In the genomic region with DNA sequence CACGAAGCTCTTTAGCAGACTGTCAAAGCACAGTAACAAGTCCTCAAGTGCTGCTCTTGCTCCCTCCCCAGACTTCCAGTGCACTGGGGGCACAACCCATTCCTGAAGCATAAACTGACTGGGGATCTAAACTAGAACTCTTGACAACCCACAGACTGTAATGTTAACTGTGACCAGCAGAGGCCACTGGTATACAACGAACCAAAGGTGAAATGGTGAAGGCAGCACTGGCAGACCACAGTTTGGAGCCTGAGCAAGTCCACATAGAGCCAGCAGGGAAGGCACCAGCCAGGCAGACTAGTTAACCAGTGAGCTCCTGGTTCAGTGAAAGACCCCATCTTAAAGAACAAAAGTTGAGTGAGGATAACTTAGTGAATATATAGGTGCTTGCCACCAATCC, we compare ENCODE assay signal across 9 mouse cellular contexts. TPM values are rescaled to one million over a fixed set of nuclear protein-coding genes. Genes with fewer than 3 reads are reported as not detected.
DNase-seq lines count a peak whose midpoint lies in the region; ATAC-seq and TF ChIP-seq lines count a peak whose summit lies in the region.
"Had no signal": no experiment of that assay in that cellular context is flagged by ENCODE, and none has a peak within 500 bp of the region (broad histone marks: within the 10 kb centered on the region; RNA-seq: fewer than 3 reads in every experiment).

No protein-coding gene starts in this region.

- H3K4me2 ChIP-seq in midbrain, postnatal 0 days (ENCODE audit: low read depth, low read length, poor library complexity, severe bottlenecking), result no peak overlapping the region
- H3K4me2 ChIP-seq: embryonic facial prominence, embryonic 13.5 days had no signal

- no peaks in the 10 kb centered on the region for H3K27me3 ChIP-seq in testis, adult 2 months (ENCODE audit: control insufficient read depth, insufficient read depth, low read length)
- no peaks in the 10 kb centered on the region for H3K27me3 ChIP-seq in midbrain, postnatal 0 days (ENCODE audit: insufficient read depth, low read length)
- H3K27me3 ChIP-seq: embryonic facial prominence, embryonic 13.5 days had no signal

- peak; percentile 94 for ATAC-seq in inflammation-experienced regulatory T-cells, adult 6 months
- ATAC-seq in midbrain, postnatal 0 days (ENCODE audit: low FRiP score), result no peak

- intact Hi-C loops in left cerebral cortex, postnatal 36 days (cut with DNase I), result no loop called here

- H3K27ac ChIP-seq in testis, adult 2 months (ENCODE audit: control insufficient read depth, insufficient read depth, low read depth, low read length), result no peak overlapping the region
- no peak overlapping the region for H3K27ac ChIP-seq in midbrain, postnatal 0 days (ENCODE audit: low read depth, low read length)
- H3K27ac ChIP-seq: embryonic facial prominence, embryonic 13.5 days had no signal

- H3K9me3 ChIP-seq in midbrain, postnatal 0 days (ENCODE audit: low read length), result no peaks in the 10 kb centered on the region
- H3K9me3 ChIP-seq: embryonic facial prominence, embryonic 13.5 days had no signal

- no peak overlapping the region for H3K9ac ChIP-seq in midbrain, postnatal 0 days (replicated peaks; ENCODE audit: low read length, poor library complexity, severe bottlenecking)
- H3K9ac ChIP-seq: embryonic facial prominence, embryonic 13.5 days had no signal

- no peak for DNase-seq in testis, postnatal 14 days (ENCODE audit: low spot score)
- DNase-seq in cerebellum, adult 11-12 months, result peak; percentile 49
- DNase-seq in frontal cortex, postnatal 25 days (ENCODE audit: low spot score in 2 of 2), result peak; percentile 32 to 56
- DNase-seq in left cerebral cortex, postnatal 36 days (ENCODE audit: low spot score in 2 of 2), result peak; percentile 31 to 60
- peak; percentile 73 for DNase-seq in midbrain, postnatal 0 days (ENCODE audit: low spot score)
- peak; percentile 70 to 77 for DNase-seq in spleen, postnatal 4 days (ENCODE audit: low spot score in 2 of 2)

- no peaks in the 10 kb centered on the region for H3K4me1 ChIP-seq in testis, adult 2 months (ENCODE audit: control insufficient read depth, insufficient read depth, low read length)
- no peaks in the 10 kb centered on the region for H3K4me1 ChIP-seq in midbrain, postnatal 0 days (ENCODE audit: insufficient read depth, low read length)

- peak; percentile 45; the same call in 1 of the 2 replicates for TF ChIP-seq CTCF in testis, adult 2 months (IDR thresholded peaks at IDR 0.05; ENCODE audit: control insufficient read depth, insufficient read depth, insufficient replicate concordance, low read depth, low read length)
- TF ChIP-seq CTCF in midbrain, postnatal 0 days (IDR thresholded peaks at IDR 0.05), result peak; percentile 84

- whole genome bisulfite sequencing in midbrain, postnatal 0 days, result 38% methylated on average over 2 of the region's 2 CpGs

- H3K36me3 ChIP-seq in testis, adult 2 months (ENCODE audit: control insufficient read depth, insufficient read depth, low read length), result no peaks in the 10 kb centered on the region
- H3K36me3 ChIP-seq in midbrain, postnatal 0 days (ENCODE audit: insufficient read depth, low read length), result no peaks in the 10 kb centered on the region
- H3K36me3 ChIP-seq: embryonic facial prominence, embryonic 13.5 days had no signal

- no peak overlapping the region for H3K4me3 ChIP-seq in testis, adult 2 months (ENCODE audit: control insufficient read depth, low read depth, low read length)
- no peak overlapping the region for H3K4me3 ChIP-seq in midbrain, postnatal 0 days (ENCODE audit: low read depth, low read length)
- H3K4me3 ChIP-seq: embryonic facial prominence, embryonic 13.5 days had no signal

- no peak for TF ChIP-seq POLR2A in testis, adult 2 months (IDR thresholded peaks at IDR 0.05; ENCODE audit: control insufficient read depth, low read depth, low read length)

RNA-seq across cellular contexts. Expression of gene Slmap, which starts 43.6 kb away (rescaled TPM):
- 18.2 and 21.9 TPM in 2 replicates for polyA plus RNA-seq in testis, adult 2 months (2012; rRNA removed)
- polyA plus RNA-seq in inflammation-experienced regulatory T-cells, adult 6 months (2017; shearing (Covaris generic)), result 10 to 100 TPM; 17.6 to 23.4 (median 19.2) TPM
- 100 to 1,000 TPM; 111 to 116 TPM for total RNA-seq in left cerebral cortex, postnatal 36 days (2021)
- total RNA-seq in midbrain, postnatal 0 days (2014; rRNA removed), result 23.2 and 27.4 TPM in 2 replicates
- 9.9 and 11.1 TPM in 2 replicates for polyA plus RNA-seq in midbrain, postnatal 0 days (2015; fragmentation: Nextera tagmentation; extraction: Ambion mirVana)
